Mouse (Mus musculus): Measurements from ENCODE around the gene Nkx1-2.

Gene Nkx1-2

DNA sequence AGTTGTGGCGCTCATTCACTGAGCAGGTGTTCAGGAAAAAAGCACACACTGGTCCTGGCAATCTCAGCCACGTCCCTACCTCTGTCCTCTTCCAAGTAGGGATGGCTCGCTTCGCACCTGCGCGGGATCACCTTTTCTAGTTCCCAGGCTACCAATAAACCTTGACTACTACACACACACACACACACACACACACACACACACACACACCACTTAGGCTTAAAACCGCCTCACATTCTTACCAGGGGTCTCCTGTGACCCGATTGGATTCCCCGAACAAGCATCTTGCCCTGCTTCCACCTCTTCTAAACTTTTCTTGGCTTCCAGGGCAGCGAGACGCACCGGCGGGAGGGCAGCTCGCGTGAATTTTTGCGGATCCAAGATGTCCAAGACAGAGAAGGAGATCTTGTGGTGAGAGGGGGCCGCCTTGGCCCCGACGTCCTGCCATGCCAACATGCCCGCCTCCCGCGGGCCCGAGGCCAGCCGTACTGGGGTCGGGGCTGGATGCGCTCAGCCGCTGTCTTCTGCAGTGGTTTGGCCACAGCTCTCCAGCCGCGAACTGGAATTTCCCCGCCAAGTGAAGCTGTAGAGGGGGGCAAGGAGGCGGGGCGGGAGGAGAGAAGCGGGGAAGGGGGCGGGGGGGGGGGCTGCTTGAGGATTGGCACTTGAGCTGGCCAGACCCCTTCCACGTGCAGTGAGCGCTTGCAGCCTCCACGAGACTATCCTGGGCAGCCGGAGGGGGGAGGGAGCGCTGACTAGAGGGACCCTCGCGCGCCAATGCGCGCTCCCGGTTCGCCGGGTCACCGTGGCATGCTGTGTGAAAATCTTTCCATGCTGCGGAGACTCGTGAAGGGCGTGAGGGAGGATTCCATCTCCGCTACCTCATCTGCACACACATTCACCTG lies at the start of gene Nkx1-2:
Gene Nkx1-2 (minus strand): TSS at position 567 of the 905 bp plus-strand sequence.
- no peak for DNase-seq (ENCODE audit: low spot score)

- DNase-seq (ENCODE audit: low spot score), result no peak
Measured at GRCm38 (mm10) chr7:132646514-132646913, 47.1 kb upstream of the Nkx1-2 start.

- DNase-seq (ENCODE audit: low spot score), result no peak
Measured at GRCm38 (mm10) chr7:132644605-132645279, 45.3 kb upstream of the Nkx1-2 start.

DNA sequence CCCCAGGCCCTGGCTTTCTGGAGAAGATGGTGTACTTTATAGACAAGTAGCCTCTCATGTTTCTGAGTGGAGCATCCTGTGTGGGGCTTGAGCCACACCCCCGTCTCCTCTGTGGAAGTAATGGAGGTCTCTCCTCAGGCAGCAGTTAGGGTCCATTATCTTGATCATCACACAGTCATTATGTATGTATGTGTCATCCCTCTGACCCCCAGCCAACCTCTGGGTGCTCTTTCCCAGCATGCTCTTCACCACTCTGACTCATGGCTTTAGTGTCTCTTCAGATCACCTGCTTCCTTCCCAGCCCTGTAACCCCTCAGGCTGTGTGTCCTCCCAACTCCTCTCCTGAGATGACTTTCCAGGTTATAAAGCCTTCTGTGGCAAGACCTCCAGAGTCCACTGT lies 42.2 kb upstream of the Nkx1-2 start:
- no peak for DNase-seq (ENCODE audit: low spot score)

- DNase-seq (ENCODE audit: low spot score), result no peak
Measured at GRCm38 (mm10) chr7:132640946-132641345, 41.5 kb upstream of the Nkx1-2 start.

GRCm38 (mm10) chr7:132638446-132639087 lies 39.1 kb upstream of the Nkx1-2 start:
- no peak for DNase-seq (ENCODE audit: low spot score)

DNA sequence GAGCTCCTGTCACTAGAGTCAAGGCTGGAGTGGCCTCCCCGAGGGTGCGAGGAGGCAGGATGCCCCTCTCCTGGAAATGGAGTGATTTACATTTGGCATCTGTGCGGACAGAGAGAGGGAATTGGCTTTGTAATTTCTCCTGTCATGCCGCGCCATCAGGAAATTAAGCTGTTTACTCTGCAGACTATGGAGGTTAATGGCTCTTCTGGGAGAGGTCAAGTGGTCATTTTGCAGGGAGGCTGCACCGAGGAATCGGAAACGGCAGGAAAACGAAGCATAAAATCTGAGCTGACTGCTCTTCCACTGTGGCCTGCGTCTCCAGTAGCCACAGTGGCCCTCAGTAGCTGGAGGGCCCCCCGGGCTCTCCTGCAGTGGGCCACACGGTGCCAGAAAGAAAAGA lies 37.9 kb upstream of the Nkx1-2 start:
- DNase-seq (ENCODE audit: low spot score), result no peak

GRCm38 (mm10) chr7:132631313-132631712 lies 31.9 kb upstream of the Nkx1-2 start:
- no peak for DNase-seq (ENCODE audit: low spot score)

GRCm38 (mm10) chr7:132627448-132627847 lies 28.0 kb upstream of the Nkx1-2 start:
- no peak for DNase-seq (ENCODE audit: low spot score)

DNA sequence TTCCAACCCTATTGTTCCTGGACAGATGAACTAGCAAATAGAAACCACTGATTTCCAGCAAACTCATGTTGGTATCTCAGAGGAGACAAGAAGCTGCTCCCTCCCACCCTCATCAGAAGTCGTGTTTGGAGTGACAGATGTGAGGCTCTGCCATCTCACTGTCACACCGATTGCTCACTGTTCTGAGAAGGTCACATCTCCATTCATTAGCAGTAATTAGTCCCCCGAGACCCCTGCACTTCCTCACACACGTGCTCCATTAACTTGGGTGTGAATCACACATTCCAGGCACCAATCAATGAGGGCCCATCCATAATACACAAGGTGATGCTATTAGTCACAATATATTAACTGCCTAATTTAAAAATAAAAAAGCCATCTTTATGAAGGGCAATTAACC lies 26.7 kb upstream of the Nkx1-2 start:
- no peak for DNase-seq (ENCODE audit: low spot score)

DNA sequence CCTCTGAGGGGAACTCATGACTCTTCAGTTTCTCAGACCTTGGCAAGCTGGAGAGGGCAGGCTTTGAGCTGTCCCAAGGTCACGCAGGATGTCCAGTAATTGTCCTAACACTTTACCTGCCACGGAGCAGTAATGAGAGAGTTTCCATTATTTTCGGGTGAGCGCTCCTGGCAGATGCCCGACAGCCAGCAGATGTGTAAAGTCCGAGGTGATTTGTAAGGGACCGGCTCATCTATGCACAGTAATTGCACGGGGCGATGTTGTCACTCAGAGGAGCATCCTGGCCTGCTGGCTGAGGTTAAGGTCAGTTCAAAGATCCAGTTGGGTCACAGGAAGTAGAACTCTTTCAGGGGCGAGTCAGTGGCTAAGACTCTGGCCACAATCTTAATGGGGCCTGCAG lies 24.7 kb upstream of the Nkx1-2 start:
- DNase-seq (ENCODE audit: low spot score), result no peak

GRCm38 (mm10) chr7:132619975-132620918 lies 20.8 kb upstream of the Nkx1-2 start:
- no peak for DNase-seq (ENCODE audit: low spot score)

GRCm38 (mm10) chr7:132619549-132619948 lies 20.1 kb upstream of the Nkx1-2 start:
- DNase-seq (ENCODE audit: low spot score), result no peak

DNA sequence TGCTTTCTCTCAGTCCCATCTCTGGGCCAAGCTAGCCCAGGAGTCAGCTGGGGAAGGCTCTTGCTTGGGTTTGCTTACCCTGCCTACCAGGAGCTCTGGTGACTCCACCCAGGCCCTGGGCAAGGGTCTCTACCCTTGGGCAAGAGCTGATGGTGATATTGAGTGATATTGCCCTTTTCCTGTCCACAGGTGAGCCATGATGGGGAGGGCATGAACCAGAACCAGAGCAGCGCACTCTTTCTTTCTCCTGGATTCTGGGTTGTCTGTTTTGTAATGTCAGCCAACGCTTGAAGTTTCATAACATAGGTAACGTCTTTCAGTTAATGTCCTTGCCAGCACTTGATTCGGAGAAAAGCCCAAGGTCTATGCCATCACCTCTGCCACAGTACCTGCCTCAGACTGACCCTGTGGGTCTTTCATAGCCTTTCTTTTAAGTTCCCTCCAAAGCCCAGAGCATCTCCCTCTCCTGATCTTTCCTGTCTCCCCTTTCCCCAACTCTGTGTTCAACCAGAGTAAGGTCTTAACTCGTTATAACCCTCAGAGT lies 17.7 kb upstream of the Nkx1-2 start:
- no peak for DNase-seq (ENCODE audit: low spot score)

GRCm38 (mm10) chr7:132616391-132616790 lies 17.0 kb upstream of the Nkx1-2 start:
- DNase-seq (ENCODE audit: low spot score), result no peak

GRCm38 (mm10) chr7:132615346-132615745 lies 15.9 kb upstream of the Nkx1-2 start:
- no peak for DNase-seq (ENCODE audit: low spot score)

GRCm38 (mm10) chr7:132611530-132611929 lies 12.1 kb upstream of the Nkx1-2 start:
- no peak for DNase-seq (ENCODE audit: low spot score)

- DNase-seq (ENCODE audit: low spot score), result peak; percentile 58
Measured at GRCm38 (mm10) chr7:132610468-132611318, 11.3 kb upstream of the Nkx1-2 start, which contains the start of gene Lhpp. Lhpp (plus strand) TSS chr7:132610638.

GRCm38 (mm10) chr7:132608316-132609020 lies 9.0 kb upstream of the Nkx1-2 start:
- no peak for DNase-seq (ENCODE audit: low spot score)

- no peak for DNase-seq (ENCODE audit: low spot score)
Measured at GRCm38 (mm10) chr7:132605689-132606088, 6.3 kb upstream of the Nkx1-2 start.

Data from ovary, postnatal 10 days (tissue).